Mouse (Mus musculus): Measurements from ENCODE around the gene Amotl2.
"Not testable (repeated sequence)": the region's sequence is repeated elsewhere in the genome, so short reads cannot be mapped to it uniquely, and the experiment has no call there.

Gene Amotl2

GRCm38 (mm10) chr9:102734739-102735075 is 18.2 kb downstream of the Amotl2 start:
- DNase-seq: no peak

GRCm38 (mm10) chr9:102735231-102735630 is 18.8 kb downstream of the Amotl2 start:
- DNase-seq: no peak

- DNase-seq: no peak
These were observed 19.5 kb downstream of the Amotl2 start for GRCm38 (mm10) chr9:102735996-102736395.

- no peak for DNase-seq
These were observed 20.9 kb downstream of the Amotl2 start for GRCm38 (mm10) chr9:102737405-102737804.

- no peak for DNase-seq
These were observed 30.3 kb downstream of the Amotl2 start for GRCm38 (mm10) chr9:102746753-102747152.

GRCm38 (mm10) chr9:102747902-102748301 is 31.4 kb downstream of the Amotl2 start:
- DNase-seq: no peak

- no peak for DNase-seq
These were observed 32.7 kb downstream of the Amotl2 start for GRCm38 (mm10) chr9:102749216-102749615.

GRCm38 (mm10) chr9:102751632-102752303 is 35.3 kb downstream of the Amotl2 start:
- no peak for DNase-seq

- no peak for DNase-seq
These were observed 36.8 kb downstream of the Amotl2 start for GRCm38 (mm10) chr9:102753299-102753698.

GRCm38 (mm10) chr9:102755161-102755560 is 38.7 kb downstream of the Amotl2 start:
- DNase-seq: no peak

- no peak for DNase-seq
These were observed 39.3 kb downstream of the Amotl2 start for GRCm38 (mm10) chr9:102755591-102756270.

- DNase-seq: no peak
These were observed 39.9 kb downstream of the Amotl2 start for GRCm38 (mm10) chr9:102756352-102756751.

- no peak for DNase-seq
These were observed 42.4 kb downstream of the Amotl2 start for GRCm38 (mm10) chr9:102758851-102759250.

GRCm38 (mm10) chr9:102759581-102760001 is 43.1 kb downstream of the Amotl2 start:
- no peak for DNase-seq

- DNase-seq: no peak
These were observed 45.1 kb downstream of the Amotl2 start for GRCm38 (mm10) chr9:102761599-102761998.

GRCm38 (mm10) chr9:102762836-102763235 is 46.4 kb downstream of the Amotl2 start:
- DNase-seq: no peak

- no peak for DNase-seq
These were observed 47.0 kb downstream of the Amotl2 start for GRCm38 (mm10) chr9:102763520-102763919.

- DNase-seq: not testable (repeated sequence)
These were observed 48.1 kb downstream of the Amotl2 start for GRCm38 (mm10) chr9:102764540-102764939.

- no peak for DNase-seq
These were observed 50.3 kb downstream of the Amotl2 start for GRCm38 (mm10) chr9:102766741-102767140.

- no peak for DNase-seq
These were observed 52.8 kb downstream of the Amotl2 start for GRCm38 (mm10) chr9:102769257-102769656.

- DNase-seq: no peak
These were observed 53.7 kb downstream of the Amotl2 start for GRCm38 (mm10) chr9:102770190-102770589.

GRCm38 (mm10) chr9:102771308-102771895 is 54.9 kb downstream of the Amotl2 start:
- no peak for DNase-seq

GRCm38 (mm10) chr9:102777631-102778591 is 61.4 kb downstream of the Amotl2 start:
- no peak for DNase-seq
